Mouse (Mus musculus) heart, embryonic 14.5 days (tissue): Measurements from ENCODE around the gene Elp1. TPM values are rescaled to one million over a fixed set of nuclear protein-coding genes. Genes with fewer than 3 reads are reported as not detected.

Source experiments
- ATAC-seq: fragments of 200-750 bp; cut with Nextera tagmentation; 2 replicates; pipeline ENCODE4 v1.8.0; 2017; ENCODE audit warnings: low read depth, moderate TSS enrichment; ENCODE audit not compliant: insufficient number of reproducible peaks, insufficient read depth, low FRiP score
- H3K27ac ChIP-seq, 2 experiments: fragments of 200-500 bp in 1 of 2; fragments of 300-500 bp in 1 of 2; sonication (generic) in 1 of 2; replicated peaks in 1 of 2; 2 replicates each; pipeline ENCODE4 v1.5.1; 2012 to 2014; ENCODE audit warnings: low read depth in 2 of 2, low read length in 2 of 2, control low read depth in 1 of 2, mild to moderate bottlenecking in 1 of 2, mixed read lengths in 1 of 2; ENCODE audit not compliant: control insufficient read depth in 1 of 2, insufficient read depth in 1 of 2
- H3K27me3 ChIP-seq: fragments of 300-500 bp; sonication (generic); 2 replicates; pipeline ENCODE4 v1.6.1; 2014; ENCODE audit warnings: mild to moderate bottlenecking, low read length, control low read depth; ENCODE audit not compliant: control insufficient read depth, insufficient read depth
- H3K36me3 ChIP-seq: fragments of 300-500 bp; sonication (generic); 2 replicates; pipeline ENCODE4 v1.6.1; 2014; ENCODE audit warnings: mild to moderate bottlenecking, control low read depth, low read length, mixed read lengths; ENCODE audit not compliant: control insufficient read depth, insufficient read depth
- H3K4me1 ChIP-seq, 2 experiments: fragments of 200-500 bp in 1 of 2; fragments of 300-500 bp in 1 of 2; sonication (generic) in 1 of 2; 2 replicates each; pipeline ENCODE4 v1.6.1; 2012 to 2014; ENCODE audit warnings: low read length in 2 of 2, control low read depth in 1 of 2, mixed read lengths in 1 of 2; ENCODE audit not compliant: control insufficient read depth in 2 of 2, insufficient read depth in 2 of 2
- H3K4me2 ChIP-seq: fragments of 300-500 bp; sonication (generic); 2 replicates; pipeline ENCODE4 v1.6.1; 2014; ENCODE audit warnings: mild to moderate bottlenecking, low read length
- H3K4me3 ChIP-seq, 2 experiments: fragments of 200-500 bp in 1 of 2; fragments of 300-500 bp in 1 of 2; sonication (generic) in 1 of 2; 2 replicates each; pipeline ENCODE4 v1.5.1; 2012 to 2014; ENCODE audit warnings: low read length in 2 of 2, mild to moderate bottlenecking in 2 of 2, control low read depth in 1 of 2, low read depth in 1 of 2, moderate library complexity in 1 of 2; ENCODE audit not compliant: control insufficient read depth in 1 of 2, insufficient read depth in 1 of 2
- H3K9ac ChIP-seq: fragments of 300-500 bp; sonication (generic); 2 replicates; pipeline ENCODE4 v1.6.1; 2014; ENCODE audit warnings: mild to moderate bottlenecking, low read length
- H3K9me3 ChIP-seq: fragments of 300-500 bp; sonication (generic); 2 replicates; pipeline ENCODE4 v1.6.1; 2016; ENCODE audit warnings: low read length, control low read depth; ENCODE audit not compliant: control insufficient read depth
- WGBS: fragments of 180-500 bp; shearing (Covaris S2); extraction: QIAGEN DNeasy Blood & Tissue Kit; methylation state at CpG from one replicate; pipeline ENCODE4 v1.1.7; 2014; 5-methylcytosine and 5-hydroxymethylcytosine counted together
- polyA plus RNA-seq: library from polyadenylated mRNA; unstranded; fragments of >200 nt; fragmentation: Nextera tagmentation; extraction: Ambion mirVana; gene quantifications from 2 replicates; pipeline ENCODE4 v1.2.1, GENCODE M21; 2014

Elp1 gene
- polyA plus RNA-seq, 1 experiment from 2014 or later: 36.6 TPM

DNA sequence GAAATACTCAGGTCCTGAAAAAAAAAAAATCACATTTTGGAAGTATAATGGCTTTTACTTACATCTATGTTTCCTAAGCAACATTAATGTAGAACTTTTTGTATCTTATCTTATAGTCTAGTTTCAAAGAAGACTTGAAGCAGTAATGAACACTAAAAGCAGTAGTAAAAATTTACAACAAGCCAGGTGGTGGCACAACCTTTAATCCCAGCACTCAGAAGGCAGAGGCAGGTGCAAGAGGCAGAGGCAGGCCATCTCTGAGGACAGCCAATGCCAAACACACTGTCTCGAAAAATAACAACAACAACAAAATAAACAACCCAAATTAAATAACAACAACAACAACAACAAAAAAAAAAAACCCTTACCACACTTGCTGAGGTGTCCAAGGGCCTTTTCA lies 31.1 kb downstream of the Elp1 start:
- H3K27ac ChIP-seq: no peak overlapping the region
- no peak for ATAC-seq
- H3K4me1 ChIP-seq: no peaks in the 10 kb centered on the region
- H3K4me2 ChIP-seq: no peak overlapping the region
- WGBS: 87% methylated on average over 1 of the region's 1 CpGs
- H3K36me3 ChIP-seq: peaks cover 98% of the 10 kb centered on the region
- H3K27me3 ChIP-seq: no peaks in the 10 kb centered on the region
- no peak overlapping the region for H3K9ac ChIP-seq
- H3K9me3 ChIP-seq: no peaks in the 10 kb centered on the region
- no peak overlapping the region for H3K4me3 ChIP-seq

GRCm38 (mm10) chr4:56768913-56769312 lies 33.2 kb downstream of the Elp1 start:
- WGBS: 74% methylated on average over 7 of the region's 7 CpGs
- H3K36me3 ChIP-seq: peaks cover 99% of the 10 kb centered on the region
- H3K4me1 ChIP-seq: no peaks in the 10 kb centered on the region
- no peaks in the 10 kb centered on the region for H3K27me3 ChIP-seq
- H3K9me3 ChIP-seq: no peaks in the 10 kb centered on the region
- H3K27ac ChIP-seq: no peak overlapping the region
- H3K9ac ChIP-seq: no peak overlapping the region
- no peak for ATAC-seq
- H3K4me3 ChIP-seq: no peak overlapping the region
- H3K4me2 ChIP-seq: no peak overlapping the region

- ATAC-seq: no peak
- H3K4me3 ChIP-seq: no peak overlapping the region
- no peak overlapping the region for H3K9ac ChIP-seq
- H3K27me3 ChIP-seq: no peaks in the 10 kb centered on the region
- no peaks in the 10 kb centered on the region for H3K4me1 ChIP-seq
- H3K36me3 ChIP-seq: peaks cover 99% of the 10 kb centered on the region
- no peak overlapping the region for H3K27ac ChIP-seq
- 31% methylated on average over 3 of the region's 5 CpGs for WGBS
- no peak overlapping the region for H3K4me2 ChIP-seq
- no peaks in the 10 kb centered on the region for H3K9me3 ChIP-seq
These were observed 34.3 kb downstream of the Elp1 start for GRCm38 (mm10) chr4:56767861-56768284.

DNA sequence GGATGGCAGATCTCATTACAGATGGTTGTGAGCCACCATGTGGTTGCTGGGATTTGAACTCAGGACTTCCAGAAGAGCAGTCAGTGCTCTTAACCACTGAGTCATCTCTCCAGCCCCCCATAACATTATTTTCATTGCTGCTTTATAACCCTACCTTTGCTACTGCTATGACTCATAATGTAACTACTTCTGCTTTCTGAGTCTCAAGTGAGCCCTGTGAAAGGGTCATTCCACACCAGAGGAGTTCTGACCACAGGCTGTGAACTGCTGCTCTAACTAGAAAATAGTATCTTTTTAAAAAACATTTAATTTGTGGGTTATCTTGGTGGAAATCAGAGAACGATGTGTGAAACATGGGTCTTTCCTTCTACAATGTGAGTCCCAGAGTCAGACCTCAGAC lies 44.4 kb downstream of the Elp1 start:
- no peak for ATAC-seq
- no peaks in the 10 kb centered on the region for H3K4me1 ChIP-seq
- H3K9ac ChIP-seq: no peak overlapping the region
- no peaks in the 10 kb centered on the region for H3K9me3 ChIP-seq
- no peak overlapping the region for H3K4me2 ChIP-seq
- no peaks in the 10 kb centered on the region for H3K27me3 ChIP-seq
- H3K36me3 ChIP-seq: peaks cover 97% of the 10 kb centered on the region
- 94% methylated on average over 1 of the region's 1 CpGs for WGBS
- no peak overlapping the region for H3K4me3 ChIP-seq
- H3K27ac ChIP-seq: no peak overlapping the region

DNA sequence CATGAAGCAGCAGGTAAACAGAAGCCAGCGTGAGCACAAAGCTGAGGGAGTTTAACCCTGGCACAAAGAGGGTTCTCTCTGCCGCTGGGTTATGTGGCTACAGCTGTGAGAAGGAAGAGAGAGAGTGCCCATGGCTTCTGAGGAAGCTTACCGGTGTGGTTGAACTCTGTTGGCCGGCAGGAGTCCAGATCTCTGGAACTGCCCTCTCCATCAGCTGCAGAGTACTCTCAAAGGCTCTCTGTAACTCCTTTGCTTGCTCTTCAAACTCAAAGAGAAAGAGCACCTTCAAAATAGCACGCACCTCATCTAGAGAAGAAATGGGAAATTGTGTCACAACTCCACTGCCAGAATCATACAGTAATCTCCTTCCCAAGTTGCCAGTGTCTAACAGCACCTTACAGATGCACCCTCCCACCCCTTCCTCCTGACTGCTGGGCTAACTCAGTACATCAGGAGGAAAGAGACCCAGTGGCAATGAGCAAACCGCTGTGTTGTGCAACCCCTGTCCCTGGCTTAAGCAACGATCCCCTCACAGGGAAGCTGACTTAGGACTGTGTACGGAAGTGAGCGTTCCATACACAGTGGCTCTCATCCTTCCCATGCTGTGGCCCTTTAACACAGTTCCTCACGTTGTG lies 45.0 kb downstream of the Elp1 start:
- Histone ChIP-seq H3K9ac (no peak overlapping the region), H3K36me3 (peaks cover 93% of the 10 kb centered on the region), H3K4me1 (no peaks in the 10 kb centered on the region), H3K27ac (no peak overlapping the region), H3K4me2 (no peak overlapping the region), H3K27me3 (no peaks in the 10 kb centered on the region), H3K9me3 (no peaks in the 10 kb centered on the region), H3K4me3 (no peak overlapping the region)
- ATAC-seq: no peak
- 88% methylated on average over 10 of the region's 10 CpGs for WGBS

DNA sequence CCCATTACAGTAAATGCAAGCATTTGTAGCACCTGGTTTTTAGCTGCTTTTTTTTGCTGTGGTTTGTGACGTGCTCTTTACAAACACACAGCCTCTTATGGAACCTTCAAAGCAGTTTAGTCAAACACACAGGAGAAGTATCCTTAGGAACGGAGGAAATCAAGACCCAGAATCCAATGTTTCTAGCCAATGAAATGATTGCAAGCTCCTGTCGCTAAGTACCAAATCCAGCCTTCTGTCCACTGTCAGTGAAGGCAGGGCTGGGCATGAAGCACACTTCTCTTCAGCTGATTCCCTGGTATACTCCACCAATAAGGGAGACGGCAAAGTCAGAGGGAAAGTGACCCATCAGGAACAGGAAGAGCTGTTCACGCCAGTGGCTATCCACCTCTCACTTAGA lies 46.1 kb downstream of the Elp1 start:
- WGBS: 82% methylated on average over 5 of the region's 5 CpGs
- no peak for ATAC-seq
- H3K4me3 ChIP-seq: no peak overlapping the region

GRCm38 (mm10) chr4:56747456-56747855 lies 54.7 kb downstream of the Elp1 start:
- no peak overlapping the region for H3K4me2 ChIP-seq
- peaks cover 76% of the 10 kb centered on the region for H3K36me3 ChIP-seq
- WGBS: 97% methylated on average over 9 of the region's 9 CpGs

More for the DNA sequence above, 46.1 kb downstream of the Elp1 start:
- Histone ChIP-seq H3K9me3 (no peaks in the 10 kb centered on the region), H3K27ac (no peak overlapping the region), H3K4me2 (no peak overlapping the region), H3K27me3 (no peaks in the 10 kb centered on the region), H3K36me3 (peaks cover 93% of the 10 kb centered on the region), H3K4me1 (no peaks in the 10 kb centered on the region), H3K9ac (no peak overlapping the region)

GRCm38 (mm10) chr4:56746345-56746744 lies 55.8 kb downstream of the Elp1 start:
- Histone ChIP-seq H3K9me3 (no peaks in the 10 kb centered on the region), H3K4me3 (no peak overlapping the region), H3K27me3 (no peaks in the 10 kb centered on the region), H3K36me3 (peaks cover 67% of the 10 kb centered on the region), H3K27ac (no peak overlapping the region), H3K4me1 (no peaks in the 10 kb centered on the region), H3K4me2 (no peak overlapping the region), H3K9ac (no peak overlapping the region)
- 83% methylated on average over 2 of the region's 2 CpGs for WGBS
- ATAC-seq: no peak

More at GRCm38 (mm10) chr4:56747456-56747855, 54.7 kb downstream of the Elp1 start:
- ATAC-seq: no peak
- Histone ChIP-seq H3K4me3 (no peak overlapping the region), H3K27ac (no peak overlapping the region), H3K27me3 (no peaks in the 10 kb centered on the region), H3K9me3 (no peaks in the 10 kb centered on the region), H3K9ac (no peak overlapping the region), H3K4me1 (no peaks in the 10 kb centered on the region)
